Mouse (Mus musculus) hindbrain, embryonic 14.5 days (tissue): ENCODE data around the gene Pik3c2a. TPM values are rescaled to one million over a fixed set of nuclear protein-coding genes. Genes with fewer than 3 reads are reported as not detected.
A peak's percentile ranks its signal among the peaks of the same experiment; 100 is the strongest.

Source experiments
- ATAC-seq: fragments of 200-750 bp; cut with Nextera tagmentation; 2 replicates; pipeline ENCODE4 v1.8.0; 2017; ENCODE audit warnings: moderate number of reproducible peaks, mild to moderate bottlenecking, moderate TSS enrichment, moderate library complexity; ENCODE audit not compliant: low FRiP score
- DNase-seq: peaks from one replicate; pipeline ENCODE4 v3.0.0-alpha.2; 2015; ENCODE audit warnings: low spot score
- H3K27ac ChIP-seq: fragments of 300-500 bp; sonication (generic); 2 replicates; pipeline ENCODE4 v1.5.1; 2014; ENCODE audit warnings: mild to moderate bottlenecking, moderate library complexity
- H3K27me3 ChIP-seq: fragments of 300-500 bp; sonication (generic); 2 replicates; pipeline ENCODE4 v1.6.1; 2014; ENCODE audit warnings: mild to moderate bottlenecking, low read length, mixed read lengths; ENCODE audit not compliant: control insufficient read depth, insufficient read depth
- H3K36me3 ChIP-seq: fragments of 300-500 bp; sonication (generic); replicated peaks from 2 replicates; pipeline ENCODE4 v1.6.1; 2014; ENCODE audit not compliant: control insufficient read depth, insufficient read depth
- H3K4me1 ChIP-seq: fragments of 300-500 bp; sonication (generic); replicated peaks from 2 replicates; pipeline ENCODE4 v1.6.1; 2014; ENCODE audit warnings: antibody characterized with exemption, low read length, mixed read lengths; ENCODE audit not compliant: control insufficient read depth, insufficient read depth
- H3K4me2 ChIP-seq: fragments of 300-500 bp; sonication (generic); replicated peaks from 2 replicates; pipeline ENCODE4 v1.6.1; 2014; ENCODE audit warnings: mild to moderate bottlenecking, moderate library complexity
- H3K4me3 ChIP-seq: fragments of 300-500 bp; sonication (generic); replicated peaks from 2 replicates; pipeline ENCODE4 v1.5.1; 2014; ENCODE audit warnings: mild to moderate bottlenecking, low read length
- H3K9ac ChIP-seq: fragments of 300-500 bp; sonication (generic); 2 replicates; pipeline ENCODE4 v1.6.1; 2014
- H3K9me3 ChIP-seq: fragments of 300-500 bp; sonication (generic); 2 replicates; pipeline ENCODE4 v1.6.1; 2016; ENCODE audit warnings: low read length; ENCODE audit not compliant: control insufficient read depth
- WGBS: fragments of 180-500 bp; shearing (Covaris S2); extraction: QIAGEN DNeasy Blood & Tissue Kit; methylation state at CpG from one replicate; pipeline ENCODE4 v1.1.7; 2014; 5-methylcytosine and 5-hydroxymethylcytosine counted together
- polyA plus RNA-seq: library from polyadenylated mRNA; unstranded; fragments of >200 nt; fragmentation: Nextera tagmentation; extraction: Ambion mirVana; gene quantifications from 2 replicates; pipeline ENCODE4 v1.2.1, GENCODE M21; 2014

Gene Pik3c2a
- polyA plus RNA-seq, 1 experiment from 2014 or later, result 17.0 TPM

DNA sequence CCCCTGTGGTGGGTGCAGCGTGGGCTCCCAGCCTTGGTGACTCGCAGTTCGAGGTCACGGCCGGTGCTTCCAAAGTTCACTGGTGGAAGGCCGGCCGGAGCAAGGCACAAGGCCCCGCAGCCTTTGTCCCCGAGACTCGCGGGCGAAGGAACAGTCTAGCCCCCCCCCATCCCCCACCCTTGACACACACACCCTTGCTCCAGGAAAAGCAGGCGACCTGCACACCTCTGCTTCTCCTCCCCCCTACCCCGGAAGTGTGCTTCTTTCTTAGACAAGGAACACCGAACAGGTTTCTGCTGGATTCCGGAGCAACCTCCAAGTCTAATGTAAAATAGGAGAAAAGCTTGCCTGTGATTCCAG, 134.6 kb downstream of the Pik3c2a start:
- H3K4me1 ChIP-seq, result peaks cover 6% of the 10 kb centered on the region
- no peak for DNase-seq
- no peaks in the 10 kb centered on the region for H3K36me3 ChIP-seq
- peaks cover 18% of the 10 kb centered on the region; the same call in 1 of the 2 replicates for H3K27me3 ChIP-seq
- ATAC-seq, result no peak
- H3K9me3 ChIP-seq, result no peaks in the 10 kb centered on the region
- peak overlapping the region; percentile 68 for H3K4me3 ChIP-seq
- H3K27ac ChIP-seq, result no peak overlapping the region
- H3K4me2 ChIP-seq, result peak overlapping the region; percentile 100
- peak overlapping the region; percentile 39; the same call in 1 of the 2 replicates for H3K9ac ChIP-seq
- 3% methylated on average over 16 of the region's 16 CpGs for WGBS

DNA sequence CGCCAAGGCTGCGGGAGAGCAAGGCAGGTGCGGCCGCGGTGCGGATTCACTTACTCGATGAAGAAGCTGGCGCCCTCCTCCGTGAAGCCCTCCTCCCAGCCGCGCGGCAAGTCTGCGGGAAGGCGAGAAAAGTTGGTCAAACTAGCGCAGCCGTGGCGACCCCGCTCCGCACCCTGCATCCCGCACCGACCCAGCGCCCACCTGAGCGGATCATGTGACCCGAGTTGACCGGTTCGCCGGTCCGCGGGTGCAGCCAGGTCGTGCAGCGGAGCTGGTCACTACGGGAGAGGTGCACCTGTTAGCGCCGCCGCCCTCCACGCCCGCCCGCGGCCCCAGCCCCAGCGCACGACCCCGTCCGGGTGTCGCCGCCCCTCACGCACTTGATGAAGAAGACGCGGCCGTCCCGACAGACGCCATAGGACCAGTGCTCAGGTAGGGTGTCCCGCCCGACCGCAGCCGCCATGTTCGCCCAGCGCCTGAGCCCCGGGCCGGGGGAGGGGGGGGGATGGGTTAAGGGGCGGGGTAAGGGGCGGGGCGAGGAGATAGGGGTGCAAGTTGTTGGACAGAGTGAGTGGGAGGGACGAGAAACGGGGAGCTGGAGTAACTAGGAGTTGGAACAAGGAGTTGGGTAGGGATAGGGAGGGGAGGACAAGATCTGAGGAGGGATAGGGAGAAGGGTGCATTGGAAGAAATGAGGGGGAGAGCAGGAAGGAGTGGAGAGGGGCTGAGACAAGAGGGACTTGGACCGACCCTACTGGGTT, 135.2 kb downstream of the Pik3c2a start, which contains the start of gene Plekha7:
Gene Plekha7, minus strand, starts transcription at position 506 of the 761 bp plus-strand sequence.
- H3K9me3 ChIP-seq, result no peaks in the 10 kb centered on the region
- H3K27ac ChIP-seq, result peak within 1 kb of the TSS; percentile 52; the same call in 1 of the 2 replicates
- H3K9ac ChIP-seq, result peak within 1 kb of the TSS; percentile 58
- peak within 1 kb of the TSS; percentile 100 for H3K4me2 ChIP-seq
- H3K36me3 ChIP-seq, result no peaks in the 10 kb centered on the region
- under 1% methylated on average over 56 of the region's 65 CpGs for WGBS
- peaks cover 18% of the 10 kb centered on the region; the same call in 1 of the 2 replicates for H3K27me3 ChIP-seq
- peak within 1 kb of the TSS; percentile 68 for H3K4me3 ChIP-seq
- H3K4me1 ChIP-seq, result peaks cover 6% of the 10 kb centered on the region
- ATAC-seq (peak; percentile 67), DNase-seq (no peak)

DNA sequence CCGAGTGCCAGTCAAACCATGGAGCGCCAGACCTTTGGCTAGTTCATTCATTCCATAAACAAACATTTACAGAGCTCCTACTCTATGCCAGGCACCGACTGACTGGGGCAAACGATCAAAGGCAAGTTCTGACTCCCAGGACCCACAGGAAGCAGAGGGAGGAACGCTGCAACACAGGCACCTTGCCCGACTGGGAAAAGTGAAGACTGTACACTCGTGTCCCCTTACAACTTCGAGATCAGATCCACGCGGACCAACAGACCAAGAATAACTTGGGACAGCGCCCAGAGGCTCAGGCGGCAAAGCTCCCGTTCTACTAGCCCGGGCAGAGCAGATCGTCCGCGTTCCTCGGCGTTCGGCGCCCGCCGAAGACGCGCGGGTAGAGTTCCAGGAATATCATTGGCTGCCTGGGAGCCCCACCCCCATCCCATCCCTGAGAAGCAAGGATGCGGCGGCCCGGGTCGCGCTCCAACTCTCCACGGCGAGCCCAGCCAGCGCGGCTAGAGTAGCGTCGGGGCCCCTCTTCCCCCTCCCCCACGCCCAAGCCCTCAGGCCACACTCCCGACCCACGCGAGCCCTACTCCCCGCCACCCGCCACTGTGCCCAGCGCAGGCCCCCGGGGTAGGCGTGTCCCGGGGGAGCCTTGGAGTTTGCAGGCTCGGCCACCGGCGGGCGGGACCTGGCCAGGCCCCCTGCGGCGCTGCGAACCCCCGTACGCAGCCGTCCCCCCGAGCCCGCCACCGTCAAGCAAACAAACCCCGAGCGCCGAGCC, 136.0 kb downstream of the Pik3c2a start:
- H3K27me3 ChIP-seq, result peaks cover 18% of the 10 kb centered on the region; the same call in 1 of the 2 replicates
- peak overlapping the region; percentile 68 for H3K4me3 ChIP-seq
- peak overlapping the region; percentile 58 for H3K9ac ChIP-seq
- WGBS, result under 1% methylated on average over 63 of the region's 63 CpGs
- peak overlapping the region; percentile 52; the same call in 1 of the 2 replicates for H3K27ac ChIP-seq
- peak overlapping the region; percentile 100 for H3K4me2 ChIP-seq
- DNase-seq, result peak; percentile 67
- peaks cover 6% of the 10 kb centered on the region for H3K4me1 ChIP-seq
- peak; percentile 87 for ATAC-seq
- H3K9me3 ChIP-seq, result no peaks in the 10 kb centered on the region
- H3K36me3 ChIP-seq, result no peaks in the 10 kb centered on the region

DNA sequence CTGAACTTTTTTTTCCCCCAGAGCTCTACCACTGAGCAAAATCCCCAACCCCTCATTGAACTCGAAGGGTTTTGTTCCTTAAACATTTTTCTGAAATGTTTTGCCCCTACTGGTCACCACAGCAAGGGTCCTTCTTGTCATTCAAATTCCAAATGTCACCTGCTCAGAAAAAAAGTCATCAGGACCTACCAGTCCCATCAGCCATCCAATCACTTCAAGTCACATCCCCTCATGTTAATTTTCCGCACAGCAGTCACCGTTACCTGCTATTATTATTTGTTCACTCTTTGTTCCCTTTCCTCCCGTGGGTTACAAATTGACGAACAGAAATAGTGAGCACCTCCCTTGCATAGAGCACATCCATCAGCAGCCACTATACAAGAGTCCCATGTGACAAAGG, 136.6 kb downstream of the Pik3c2a start:
- ATAC-seq, result no peak
- H3K9ac ChIP-seq, result no peak overlapping the region
- peak overlapping the region; percentile 68 for H3K4me3 ChIP-seq
- DNase-seq, result no peak
- WGBS, result 7% methylated on average over 5 of the region's 5 CpGs
- no peaks in the 10 kb centered on the region for H3K36me3 ChIP-seq
- no peaks in the 10 kb centered on the region for H3K9me3 ChIP-seq
- peaks cover 6% of the 10 kb centered on the region for H3K4me1 ChIP-seq
- H3K4me2 ChIP-seq, result peak overlapping the region; percentile 100
- H3K27me3 ChIP-seq, result peaks cover 18% of the 10 kb centered on the region; the same call in 1 of the 2 replicates
- no peak overlapping the region for H3K27ac ChIP-seq

DNA sequence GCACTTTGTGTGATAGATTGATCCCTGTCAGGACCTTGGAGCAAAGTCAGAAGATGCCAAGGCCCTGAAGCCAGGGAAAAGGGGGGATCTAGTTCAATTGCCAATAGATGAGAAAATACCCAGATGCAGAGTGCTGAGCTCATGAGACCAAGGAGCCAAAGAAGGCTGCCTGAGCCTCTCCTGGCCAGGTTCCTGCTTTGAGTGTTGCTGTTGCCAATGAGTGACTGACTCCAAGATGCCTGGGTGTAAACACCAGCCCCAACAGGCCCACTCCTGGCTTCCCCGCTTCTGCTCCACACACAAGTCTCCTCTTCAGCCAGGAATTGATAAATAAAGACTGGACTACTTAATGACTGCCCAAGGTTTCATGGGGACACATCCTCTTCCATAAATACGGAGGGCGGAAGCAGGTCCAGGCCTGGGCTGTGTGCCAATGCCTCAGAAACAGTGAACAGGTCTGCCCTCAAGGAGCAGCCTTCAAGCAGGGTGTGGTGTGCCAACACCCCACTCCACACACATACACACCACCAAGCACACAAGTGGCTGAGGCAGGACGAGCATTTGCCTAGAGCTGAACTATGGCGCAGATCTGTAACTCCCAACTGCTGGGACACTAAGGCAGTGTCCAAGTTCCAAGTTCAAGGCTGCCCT, 141.5 kb downstream of the Pik3c2a start:
- no peak overlapping the region for H3K27ac ChIP-seq
- no peak overlapping the region for H3K9ac ChIP-seq
- 0 out of 2 replicates have a peak, but pooled peaks cover 5% of the 10 kb centered on the region for H3K27me3 ChIP-seq
- ATAC-seq, result no peak
- no peaks in the 10 kb centered on the region for H3K36me3 ChIP-seq
- H3K9me3 ChIP-seq, result no peaks in the 10 kb centered on the region
- H3K4me3 ChIP-seq, result no peak overlapping the region
- H3K4me1 ChIP-seq, result peaks cover 5% of the 10 kb centered on the region
- DNase-seq, result no peak
- H3K4me2 ChIP-seq, result no peak overlapping the region
- WGBS, result 90% methylated on average over 5 of the region's 5 CpGs

DNA sequence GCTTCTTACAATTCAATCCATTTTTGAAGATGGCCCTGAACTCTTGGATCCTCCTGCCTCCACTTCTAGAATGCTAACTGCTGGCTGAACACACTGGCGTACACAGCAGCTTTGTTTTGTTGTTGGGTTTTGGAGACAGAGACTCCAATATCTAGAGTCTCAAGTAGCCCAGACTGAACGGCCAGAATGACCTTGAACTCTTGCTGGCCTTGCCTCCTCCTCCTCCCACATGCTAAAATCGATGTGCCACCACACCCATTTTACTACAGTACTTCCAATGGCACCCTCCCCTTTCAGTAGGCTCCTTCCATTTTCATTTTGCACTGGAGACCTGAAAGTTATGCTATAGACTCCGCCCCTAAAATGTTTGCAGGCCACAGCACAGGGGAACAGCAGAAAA, 142.1 kb downstream of the Pik3c2a start:
- Histone ChIP-seq H3K4me1 (0 out of 2 replicates have a peak, but pooled peaks cover 2% of the 10 kb centered on the region), H3K4me2 (no peak overlapping the region), H3K27ac (no peak overlapping the region), H3K9me3 (no peaks in the 10 kb centered on the region), H3K9ac (no peak overlapping the region), H3K27me3 (0 out of 2 replicates have a peak, but pooled peaks cover 2% of the 10 kb centered on the region), H3K36me3 (no peaks in the 10 kb centered on the region), H3K4me3 (no peak overlapping the region)
- WGBS, result 89% methylated on average over 4 of the region's 4 CpGs
- no peak for ATAC-seq
- no peak for DNase-seq

DNA sequence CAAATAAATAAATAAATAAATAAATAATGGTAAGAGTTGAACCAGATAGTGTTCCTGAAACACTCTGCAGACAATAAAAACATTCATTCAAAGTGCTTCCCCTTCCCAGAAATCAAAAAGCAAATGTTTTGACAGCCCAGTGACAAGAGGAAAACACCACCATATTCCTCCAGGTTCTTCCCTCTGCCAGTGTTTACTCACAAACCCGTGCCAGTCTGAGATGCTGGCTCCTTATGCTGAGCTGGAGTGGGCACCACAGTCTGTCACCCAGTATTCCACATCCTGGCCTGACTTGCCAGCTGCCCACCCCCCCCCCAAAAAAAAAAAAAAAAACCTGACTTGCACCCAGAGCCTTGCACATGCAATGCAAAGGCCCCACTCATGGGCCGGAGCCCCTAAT, 144.4 kb downstream of the Pik3c2a start:
- ATAC-seq (no peak), DNase-seq (no peak)
- H3K27ac ChIP-seq, result no peak overlapping the region
- no peak overlapping the region for H3K9ac ChIP-seq
- H3K36me3 ChIP-seq, result no peaks in the 10 kb centered on the region
- 91% methylated on average over 2 of the region's 2 CpGs for WGBS
- no peaks in the 10 kb centered on the region for H3K27me3 ChIP-seq
- no peak overlapping the region for H3K4me2 ChIP-seq
- H3K4me1 ChIP-seq, result 0 out of 2 replicates have a peak, but pooled peaks cover 2% of the 10 kb centered on the region
- H3K9me3 ChIP-seq, result no peaks in the 10 kb centered on the region
- H3K4me3 ChIP-seq, result no peak overlapping the region

DNA sequence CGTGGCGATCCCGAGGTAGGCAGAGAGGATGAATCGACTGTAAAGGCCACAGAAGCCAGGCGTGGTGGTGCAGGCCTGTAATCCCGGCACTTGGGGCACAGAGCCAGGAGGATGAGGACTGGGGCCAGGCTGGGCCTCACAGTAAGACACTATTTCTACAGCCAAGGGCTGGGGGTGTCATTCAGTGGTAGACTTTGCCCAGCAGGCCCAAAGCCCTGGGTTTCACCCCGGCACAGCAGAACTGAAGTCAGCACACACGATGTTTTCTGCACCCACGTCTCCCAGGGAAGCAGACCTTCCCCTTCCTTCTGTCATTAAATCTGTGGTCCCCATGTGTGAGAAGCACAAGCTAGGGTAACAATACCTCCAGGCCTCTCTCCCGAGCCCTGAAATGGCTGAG, 144.9 kb downstream of the Pik3c2a start:
- no peak for DNase-seq
- Histone ChIP-seq H3K36me3 (no peaks in the 10 kb centered on the region), H3K4me3 (no peak overlapping the region), H3K4me1 (0 out of 2 replicates have a peak, but pooled peaks cover 2% of the 10 kb centered on the region), H3K4me2 (no peak overlapping the region), H3K27me3 (no peaks in the 10 kb centered on the region), H3K9me3 (no peaks in the 10 kb centered on the region), H3K9ac (no peak overlapping the region), H3K27ac (no peak overlapping the region)
- no peak for ATAC-seq
- 74% methylated on average over 10 of the region's 10 CpGs for WGBS

DNA sequence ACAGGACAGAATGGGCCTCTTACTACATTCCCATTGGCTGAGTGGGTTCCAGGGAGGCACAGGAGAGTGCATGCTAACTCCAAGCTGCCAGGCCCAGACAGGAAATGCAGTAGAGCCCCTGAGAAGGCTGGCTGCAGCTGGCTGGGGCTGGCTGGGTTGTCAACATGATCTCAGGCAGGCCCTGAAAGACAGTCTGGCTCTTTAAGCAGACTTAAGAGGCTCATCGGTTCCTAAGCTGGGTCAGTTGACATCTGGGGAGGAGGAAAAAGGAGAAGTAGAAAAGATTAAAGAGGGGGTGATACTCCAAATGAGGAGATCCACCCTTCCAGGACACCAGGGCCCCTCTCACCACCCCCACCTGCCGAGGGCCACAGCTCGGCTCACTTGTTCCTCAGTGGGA, 148.3 kb downstream of the Pik3c2a start:
- WGBS, result 75% methylated on average over 3 of the region's 3 CpGs
- no peak overlapping the region for H3K4me3 ChIP-seq
- H3K4me2 ChIP-seq, result no peak overlapping the region
- no peaks in the 10 kb centered on the region for H3K9me3 ChIP-seq
- no peak for DNase-seq
- no peak overlapping the region for H3K9ac ChIP-seq
- no peak for ATAC-seq
- H3K4me1 ChIP-seq, result 0 out of 2 replicates have a peak, but pooled peaks cover 2% of the 10 kb centered on the region
- no peaks in the 10 kb centered on the region for H3K36me3 ChIP-seq
- no peaks in the 10 kb centered on the region for H3K27me3 ChIP-seq
- no peak overlapping the region for H3K27ac ChIP-seq
